Mouse (Mus musculus): ENCODE results near the gene Arhgap35.

Gene Arhgap35

DNA sequence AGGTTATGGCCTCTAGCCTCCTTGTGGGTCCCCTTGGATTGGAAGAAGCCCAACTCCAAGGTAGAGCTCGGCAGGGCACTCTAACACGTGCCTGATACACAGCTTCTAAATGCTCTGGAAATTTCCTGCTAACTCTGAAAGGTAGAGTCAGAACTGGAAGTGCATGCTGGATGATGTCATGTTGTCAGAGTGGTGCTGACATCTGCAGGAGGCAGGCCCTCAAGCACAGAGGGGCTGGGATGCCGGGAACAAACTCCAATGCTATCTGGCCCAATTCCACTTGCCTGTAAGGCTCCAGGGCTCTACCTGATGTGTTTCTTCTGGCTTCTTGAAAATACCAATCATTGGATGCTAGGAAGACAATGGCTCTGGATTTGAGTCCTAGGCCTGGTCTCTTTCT lies 89.3 kb downstream of the Arhgap35 start:
- no peak for DNase-seq (ENCODE audit: low spot score in 2 of 2)

DNA sequence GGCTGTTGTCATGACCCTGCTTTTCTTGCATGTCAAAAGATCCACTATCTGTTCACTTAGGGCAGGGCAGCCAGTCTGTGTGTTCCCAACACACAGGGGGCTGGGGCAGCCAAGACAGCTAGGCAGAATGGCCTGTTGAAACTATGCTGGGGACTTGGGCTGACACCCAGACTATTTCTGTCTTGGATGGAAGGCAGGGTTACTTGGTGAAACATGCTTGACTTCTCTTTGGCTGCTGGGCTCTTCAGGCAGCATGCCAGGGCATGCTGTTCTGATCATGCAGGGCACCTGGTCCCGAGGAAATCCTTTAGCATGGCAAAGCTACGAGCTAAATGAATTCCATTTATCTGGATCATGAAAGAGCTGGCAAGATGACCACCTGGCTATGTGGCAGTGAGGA lies 90.5 kb downstream of the Arhgap35 start:
- no peak for DNase-seq (ENCODE audit: low spot score in 2 of 2)

DNA sequence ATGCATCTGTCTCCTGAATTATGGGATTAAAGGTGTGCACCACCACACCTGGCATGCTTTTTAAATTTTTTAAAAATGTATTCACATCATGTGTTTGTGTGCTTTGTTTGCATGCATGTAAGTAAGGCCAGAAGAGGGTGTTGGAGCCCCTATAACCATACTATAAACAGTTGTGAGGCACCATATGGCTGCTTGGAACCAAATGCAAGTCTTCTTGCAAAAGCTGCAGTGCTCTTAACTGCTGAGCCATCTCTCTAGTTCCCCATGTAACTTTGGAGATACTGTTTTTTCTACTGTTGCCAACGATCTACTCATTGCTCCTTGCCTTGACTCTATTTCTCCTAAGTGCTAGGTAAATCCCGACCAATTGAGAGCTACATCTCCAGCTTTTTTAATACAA lies 95.5 kb downstream of the Arhgap35 start:
- no peak for DNase-seq (ENCODE audit: low spot score in 2 of 2)

DNA sequence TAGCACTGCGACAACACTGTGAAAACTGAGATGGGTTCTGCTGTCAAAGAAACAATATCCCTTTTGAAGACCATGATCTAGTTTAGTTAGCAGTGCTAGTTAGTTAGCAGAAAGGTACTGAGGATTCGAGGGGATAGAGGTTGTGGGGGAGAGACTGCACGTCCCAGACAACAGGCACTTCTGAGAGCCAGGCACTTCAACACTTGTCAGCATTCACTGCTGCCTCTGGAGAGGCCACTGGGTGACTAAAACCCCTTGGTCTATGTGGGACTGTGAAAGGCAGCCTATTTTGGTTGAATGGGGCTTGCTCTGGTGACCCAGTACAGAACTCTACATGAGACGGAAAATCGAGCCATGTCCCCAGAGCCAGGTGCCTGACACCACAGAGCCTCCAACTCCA lies 97.6 kb downstream of the Arhgap35 start:
- no peak for DNase-seq (ENCODE audit: low spot score in 2 of 2)

DNA sequence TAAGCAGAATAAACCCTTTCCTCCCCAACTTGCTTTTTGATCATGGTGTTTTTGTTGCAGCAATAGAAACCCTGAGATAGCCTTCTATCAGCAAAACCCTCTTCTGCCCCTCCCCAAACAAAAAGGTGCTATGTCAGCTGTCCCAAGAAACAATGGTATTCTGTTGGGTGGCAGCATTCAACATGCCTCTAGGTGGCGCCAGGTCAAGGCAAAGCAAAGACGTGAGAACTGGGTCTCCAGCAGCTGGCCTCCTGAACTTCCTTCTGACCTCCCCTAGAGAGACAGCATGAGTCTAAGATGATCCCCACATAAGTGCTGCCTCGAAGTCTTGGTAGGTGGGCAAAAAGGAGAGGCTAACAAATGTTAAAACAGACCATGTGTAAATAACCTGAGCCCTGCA lies 107.5 kb downstream of the Arhgap35 start:
- no peak for DNase-seq (ENCODE audit: low spot score in 2 of 2)

DNA sequence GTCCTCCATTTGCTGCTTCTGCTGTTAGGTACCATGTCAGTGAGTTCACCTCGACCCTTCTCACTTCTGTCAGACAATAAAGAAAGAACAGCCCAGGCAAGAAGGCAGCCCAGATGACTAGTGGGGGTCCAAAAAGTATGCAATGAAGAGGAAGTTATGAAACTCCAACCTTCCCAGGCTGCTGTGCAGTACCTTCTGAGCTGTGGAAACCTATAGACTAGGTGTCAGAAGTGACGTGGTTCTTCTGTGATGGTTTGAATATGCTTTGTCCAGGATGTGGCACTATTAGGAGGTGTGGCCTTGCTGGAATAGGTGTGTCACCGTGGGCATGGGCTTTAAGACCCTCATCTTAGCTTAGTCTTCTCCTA lies 109.6 kb downstream of the Arhgap35 start:
- no peak for DNase-seq (ENCODE audit: low spot score in 2 of 2)

DNA sequence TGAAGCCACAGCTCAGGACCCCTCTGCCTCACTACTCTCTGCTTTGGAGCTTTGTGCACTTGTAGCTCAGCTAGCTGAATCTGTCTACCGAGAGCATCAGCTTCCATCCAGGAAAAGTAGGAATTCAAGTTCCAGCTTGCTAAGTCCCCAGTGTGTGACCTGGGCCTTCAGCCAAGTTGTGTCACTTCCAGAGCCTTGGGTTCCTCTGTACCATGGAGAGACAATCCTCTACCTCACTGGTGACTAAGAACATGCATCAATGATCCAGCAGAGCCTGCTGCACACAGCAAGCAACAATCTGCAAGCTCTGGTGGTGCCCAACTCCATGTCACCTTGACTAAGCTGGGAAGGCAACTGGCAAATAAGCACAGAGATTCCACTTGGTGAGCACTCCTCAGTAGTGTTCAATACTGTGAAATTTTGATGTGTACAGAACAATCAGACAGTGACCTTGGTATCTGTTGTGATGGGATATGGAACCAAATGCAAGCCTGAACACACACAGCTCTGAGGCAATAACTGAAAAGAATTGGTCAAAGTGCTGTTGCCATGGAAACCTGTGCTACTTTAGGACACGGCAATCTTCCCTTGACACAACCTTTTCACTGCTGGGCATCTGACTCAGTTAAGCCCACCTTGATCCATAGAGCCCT lies 110.1 kb downstream of the Arhgap35 start:
- DNase-seq (ENCODE audit: low spot score in 2 of 2) = no peak

DNA sequence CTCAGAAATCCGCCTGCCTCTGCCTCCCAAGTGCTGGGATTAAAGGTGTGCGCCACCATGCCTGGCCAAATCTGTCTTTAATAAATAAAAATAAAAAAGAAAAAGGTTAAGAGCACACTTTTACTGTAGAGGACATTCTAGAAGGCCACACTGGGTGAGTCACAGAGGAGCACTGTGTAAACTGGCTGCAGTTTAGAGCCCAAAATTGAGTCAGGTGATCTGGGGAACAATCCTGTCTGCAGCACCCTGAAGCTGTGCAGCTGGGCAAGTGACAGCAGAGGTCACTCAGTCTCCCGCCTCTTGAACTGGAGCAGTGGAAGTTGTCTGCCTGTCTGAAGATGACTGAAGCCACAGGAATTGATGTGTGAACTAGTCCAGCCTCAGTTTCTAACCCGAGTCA lies 113.2 kb downstream of the Arhgap35 start:
- no peak for DNase-seq (ENCODE audit: low spot score in 2 of 2)

DNA sequence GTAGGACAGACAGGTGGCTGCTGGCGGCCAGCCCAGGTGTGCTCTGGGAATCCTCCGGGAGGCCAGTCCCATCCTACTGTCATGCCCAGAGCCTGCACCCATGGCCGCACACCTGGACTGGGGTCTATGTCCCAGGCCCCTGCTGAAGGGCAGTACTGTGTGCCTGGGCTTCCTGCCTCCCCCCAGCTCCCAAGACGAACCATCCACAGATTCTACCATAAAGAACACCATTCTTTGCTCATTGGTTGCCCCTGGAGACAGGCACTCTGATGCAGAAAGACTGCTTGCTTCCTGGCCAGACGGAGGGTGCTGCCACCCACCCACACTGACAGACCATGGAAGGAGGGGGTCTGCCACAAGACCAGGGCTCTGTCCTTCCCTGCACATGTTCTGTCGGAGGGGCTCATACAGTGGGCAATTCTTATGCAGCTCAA lies 115.1 kb downstream of the Arhgap35 start:
- DNase-seq (ENCODE audit: low spot score in 2 of 2) = no peak

DNA sequence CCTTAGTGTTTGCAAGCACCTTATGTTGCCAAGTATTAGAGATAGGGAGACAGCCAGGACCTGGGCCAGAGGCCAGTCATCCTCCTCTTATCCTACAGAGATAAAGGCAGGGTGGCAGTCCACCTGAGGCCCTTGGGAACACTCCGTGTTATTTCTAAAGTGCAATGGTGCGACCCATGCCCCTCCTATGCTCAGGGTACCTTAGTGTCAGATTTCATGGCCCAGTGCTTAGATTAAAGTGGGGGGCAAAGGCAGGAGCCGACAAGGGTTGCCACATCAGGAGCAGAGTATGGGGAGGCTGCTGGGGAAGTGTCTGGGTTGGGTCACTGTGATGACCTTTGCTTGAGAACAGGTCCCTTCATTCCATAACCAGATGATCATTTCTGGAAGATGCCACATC lies 118.5 kb downstream of the Arhgap35 start:
- DNase-seq (ENCODE audit: low spot score in 2 of 2) = no peak

DNA sequence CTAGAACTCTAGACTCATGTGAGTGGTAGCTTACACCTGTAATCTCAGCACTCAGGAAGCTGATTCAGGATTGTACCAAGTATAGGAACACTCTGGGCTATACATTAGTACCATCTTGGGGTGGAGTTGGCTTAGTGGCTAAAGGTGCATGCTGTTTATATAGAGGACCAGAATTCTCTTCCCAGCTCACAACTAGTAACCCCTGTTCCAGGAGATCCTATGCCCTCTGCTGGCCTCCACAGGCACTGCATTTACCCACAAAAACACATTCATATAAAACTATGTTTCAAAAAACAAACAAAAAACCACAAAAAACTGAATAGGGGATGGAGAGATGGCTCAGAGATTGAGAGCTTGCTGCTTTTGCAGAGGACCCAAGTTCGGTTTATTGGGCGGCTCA lies 121.4 kb downstream of the Arhgap35 start:
- no peak for DNase-seq (ENCODE audit: low spot score in 2 of 2)

DNA sequence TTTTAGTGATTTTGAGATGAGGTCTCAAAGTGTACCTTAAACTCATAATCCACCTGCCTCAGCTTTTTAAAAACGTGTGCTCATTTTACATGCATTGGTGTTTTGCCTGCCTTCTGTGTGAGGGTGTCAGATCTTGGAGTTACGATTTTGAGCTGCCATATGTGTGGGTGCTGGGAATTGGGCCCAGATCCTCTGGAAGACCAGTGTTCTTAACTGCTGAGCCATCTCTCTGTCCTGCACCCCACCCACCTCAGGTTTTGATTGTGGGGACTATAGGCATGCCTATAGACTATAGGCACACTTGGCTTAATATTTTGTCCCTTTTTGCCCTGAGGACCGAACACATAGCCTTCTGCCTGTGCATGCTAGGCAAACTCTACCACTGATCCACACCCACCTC lies 122.6 kb downstream of the Arhgap35 start:
- peak; percentile 44 to 54 for DNase-seq (ENCODE audit: low spot score in 2 of 2)

DNA sequence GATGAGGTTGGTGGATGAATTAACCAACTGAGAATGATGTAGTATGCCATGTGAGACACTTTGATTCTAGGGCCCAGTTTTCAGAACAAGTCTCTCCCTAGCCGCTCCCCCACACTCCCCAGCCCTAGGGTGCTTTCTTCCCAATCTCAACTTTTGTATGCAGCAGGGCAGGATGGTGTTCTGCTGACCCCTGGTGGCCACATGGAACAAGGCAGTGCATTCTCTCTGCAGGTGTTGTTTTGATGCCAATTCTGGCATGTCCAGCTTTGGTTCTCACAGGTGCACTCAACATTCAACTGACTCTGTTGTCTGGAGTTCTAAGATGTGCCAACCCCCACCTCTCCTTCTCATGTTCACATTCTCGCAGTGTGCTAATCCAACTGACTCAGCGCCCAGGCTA lies 123.0 kb downstream of the Arhgap35 start:
- peak in 1 of 2 experiments; percentile 35 for DNase-seq (ENCODE audit: low spot score in 2 of 2)

DNA sequence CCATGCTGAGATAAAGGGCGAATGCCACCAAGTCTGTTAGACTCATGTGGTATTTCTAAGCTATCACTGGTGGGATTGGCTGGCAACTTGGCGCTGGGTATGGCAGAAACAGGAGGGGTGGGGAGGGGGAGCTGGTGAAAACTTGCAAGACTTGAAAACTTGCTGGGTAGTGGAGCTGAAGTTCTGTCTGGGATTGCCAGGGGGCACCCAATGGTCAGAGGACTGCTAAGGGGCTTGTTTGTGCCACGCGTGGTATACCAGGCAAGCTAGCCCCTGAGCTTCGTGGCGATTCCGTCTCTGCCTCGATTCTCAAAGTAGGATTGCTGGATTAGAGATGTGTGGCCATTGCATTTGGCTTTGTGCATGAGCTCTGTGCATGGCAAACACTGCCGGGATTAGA lies 124.8 kb downstream of the Arhgap35 start:
- DNase-seq (ENCODE audit: low spot score in 2 of 2) = no peak

DNA sequence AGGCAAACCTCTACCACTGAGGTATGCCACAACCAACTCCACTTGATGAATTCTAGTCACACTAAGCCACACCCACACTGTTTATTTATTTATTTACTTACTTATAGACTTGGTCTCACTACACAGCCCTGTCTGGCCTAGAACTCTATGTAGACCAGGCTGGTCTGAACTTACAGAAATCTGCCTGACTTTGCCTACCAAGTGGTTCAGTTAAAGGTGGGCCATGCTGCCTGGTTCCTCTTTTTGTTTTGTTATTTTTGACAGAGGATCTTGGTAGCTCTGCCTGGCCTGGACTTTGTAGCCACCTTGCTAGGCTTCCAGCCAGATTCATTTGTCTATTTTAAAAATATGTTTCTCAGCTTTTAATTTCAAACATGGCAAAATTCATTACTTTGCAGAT lies 126.0 kb downstream of the Arhgap35 start:
- DNase-seq (ENCODE audit: low spot score in 2 of 2) = no peak

DNA sequence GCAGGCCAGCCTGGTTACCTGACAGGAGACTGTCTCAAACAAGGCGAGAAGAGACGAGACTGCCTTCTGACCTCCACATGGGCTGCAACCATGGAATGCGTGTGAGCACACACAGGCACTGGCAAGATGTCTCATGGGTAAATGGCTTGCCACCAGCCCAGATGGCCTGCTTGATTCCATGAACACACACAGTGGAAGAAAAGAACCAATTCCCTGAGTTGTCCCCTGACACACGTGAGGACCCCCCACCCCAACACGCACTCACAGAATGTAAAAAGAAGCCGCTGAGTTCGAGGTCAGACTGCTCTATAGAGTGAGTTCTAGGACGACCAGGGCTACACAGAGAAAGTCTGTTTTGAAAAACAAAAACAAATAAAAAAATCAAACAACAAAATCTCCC lies 137.2 kb downstream of the Arhgap35 start, which contains the start of gene Npas1:
Gene Npas1, minus strand, starts transcription at position 101 of the 400 bp plus-strand sequence.
- DNase-seq (ENCODE audit: low spot score in 2 of 2) = no peak

DNA sequence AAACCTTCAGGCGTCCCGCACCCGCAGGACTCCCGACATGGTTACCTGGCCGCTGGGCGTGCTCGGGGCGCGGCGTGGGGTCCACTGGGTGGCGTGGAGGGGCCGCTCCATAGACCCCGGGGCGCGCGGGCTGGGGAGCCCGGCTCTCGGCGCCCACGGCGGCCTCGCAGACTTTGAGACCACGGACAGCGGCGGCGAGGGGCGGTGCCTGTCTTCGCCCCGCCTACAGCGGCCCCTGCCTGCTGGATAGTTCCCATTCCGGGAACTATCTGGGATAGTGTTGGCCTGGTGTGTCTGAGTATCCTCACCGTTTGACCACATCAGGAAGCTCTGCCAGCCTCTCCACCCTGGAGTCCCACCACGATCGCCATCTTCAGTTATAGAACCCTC lies 138.2 kb downstream of the Arhgap35 start:
- no peak for DNase-seq (ENCODE audit: low spot score in 2 of 2)

DNA sequence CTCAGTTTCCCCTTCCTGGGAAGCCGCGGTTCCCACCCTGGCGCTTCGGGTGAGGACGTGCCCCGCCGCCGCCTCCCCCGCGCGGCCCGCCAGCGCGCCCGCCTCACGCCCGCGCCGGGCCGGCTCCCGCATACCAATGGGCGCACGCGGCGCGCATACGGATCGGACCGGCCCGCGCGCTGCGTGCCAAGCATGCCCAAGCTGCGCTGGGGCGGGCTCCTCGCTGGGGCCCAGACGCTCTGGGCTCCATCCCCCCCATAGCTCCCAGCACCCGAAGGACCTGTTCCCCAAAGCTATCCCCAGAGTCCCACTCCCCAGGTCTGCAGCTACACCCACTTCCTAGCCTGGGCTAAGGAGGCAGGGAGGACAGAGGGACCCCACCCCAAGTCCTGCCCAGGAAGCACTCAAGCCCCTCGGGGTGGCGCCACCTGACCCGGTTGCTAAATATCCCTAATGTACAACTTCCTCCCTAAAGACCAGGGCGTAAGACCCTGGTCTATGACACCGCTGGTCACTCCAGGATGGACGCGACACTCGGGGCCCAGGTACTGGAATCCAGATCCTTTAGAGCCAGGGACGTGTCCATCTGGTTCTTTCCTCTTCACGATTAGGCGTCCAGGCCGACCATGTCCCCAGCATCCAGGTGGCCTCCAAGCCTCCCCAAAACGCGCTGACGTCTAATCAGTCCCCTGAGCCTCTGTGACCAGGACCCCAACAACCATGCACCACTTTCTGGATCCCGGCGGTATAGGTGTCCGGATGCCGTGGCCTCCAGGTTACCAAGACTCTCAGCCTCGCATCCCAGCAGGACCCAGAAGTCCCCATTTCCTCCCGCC lies 138.8 kb downstream of the Arhgap35 start:
- DNase-seq (ENCODE audit: low spot score in 2 of 2) = no peak

DNA sequence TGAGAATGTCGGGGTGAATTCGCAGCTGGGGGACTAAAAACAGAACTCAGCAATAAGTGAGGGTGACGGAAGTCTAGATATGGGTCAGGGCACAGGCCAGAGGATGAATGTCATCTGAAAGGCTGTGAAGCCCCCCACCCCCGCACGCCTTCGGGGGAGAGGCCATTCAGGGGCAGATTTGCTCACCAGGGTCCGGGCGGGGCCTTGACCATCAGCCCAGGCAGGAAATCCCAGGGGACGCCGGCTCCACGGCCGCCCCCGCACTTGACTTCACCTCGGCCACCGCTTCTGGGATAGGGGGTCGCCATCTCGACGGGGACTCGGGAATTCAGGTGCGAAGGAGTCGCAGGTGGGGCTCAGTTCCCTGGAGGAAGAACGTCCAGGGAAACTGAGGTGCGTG lies 139.5 kb downstream of the Arhgap35 start:
- DNase-seq (ENCODE audit: low spot score in 2 of 2) = no peak

DNA sequence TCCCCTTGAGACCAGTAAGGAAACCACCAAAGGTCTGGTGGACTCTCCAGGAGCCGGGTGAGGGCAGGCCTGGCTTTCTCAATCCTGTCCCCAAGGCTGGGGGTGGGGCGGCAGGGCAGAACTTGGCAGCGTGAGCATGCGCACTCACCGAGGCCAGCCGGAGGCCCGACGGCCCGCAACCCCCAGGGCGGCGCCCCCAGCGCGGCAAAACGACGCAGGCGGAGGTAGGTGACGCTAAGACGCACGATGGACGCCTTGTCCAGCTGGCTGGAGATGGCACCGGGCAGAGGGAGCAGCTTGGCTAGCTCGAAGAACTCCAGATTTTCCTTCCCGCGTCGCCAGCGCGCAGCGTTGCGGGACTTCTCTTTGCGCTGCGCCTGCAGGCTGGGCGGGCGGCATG lies 140.3 kb downstream of the Arhgap35 start:
- DNase-seq (ENCODE audit: low spot score in 2 of 2) = no peak

DNA sequence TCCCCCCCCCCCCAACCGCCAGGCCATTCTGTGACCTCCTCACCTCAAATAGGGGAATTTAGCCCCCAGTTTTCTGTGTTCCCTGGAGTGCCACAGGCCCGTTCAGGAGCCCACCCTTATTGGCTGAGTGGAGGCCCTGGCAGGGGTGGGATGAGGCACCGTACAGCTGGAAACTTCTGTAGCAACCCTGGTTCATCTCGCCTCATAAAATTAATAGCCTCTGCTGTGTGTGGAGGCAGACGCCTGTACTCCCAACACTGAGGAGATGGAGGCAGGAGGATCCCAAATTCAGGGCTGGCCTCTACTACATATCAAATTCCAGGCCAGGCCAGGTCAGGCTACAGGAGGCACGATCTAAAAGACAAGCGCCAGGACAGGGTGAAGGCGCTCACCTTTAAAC lies 140.9 kb downstream of the Arhgap35 start:
- DNase-seq (ENCODE audit: low spot score in 2 of 2) = no peak

DNA sequence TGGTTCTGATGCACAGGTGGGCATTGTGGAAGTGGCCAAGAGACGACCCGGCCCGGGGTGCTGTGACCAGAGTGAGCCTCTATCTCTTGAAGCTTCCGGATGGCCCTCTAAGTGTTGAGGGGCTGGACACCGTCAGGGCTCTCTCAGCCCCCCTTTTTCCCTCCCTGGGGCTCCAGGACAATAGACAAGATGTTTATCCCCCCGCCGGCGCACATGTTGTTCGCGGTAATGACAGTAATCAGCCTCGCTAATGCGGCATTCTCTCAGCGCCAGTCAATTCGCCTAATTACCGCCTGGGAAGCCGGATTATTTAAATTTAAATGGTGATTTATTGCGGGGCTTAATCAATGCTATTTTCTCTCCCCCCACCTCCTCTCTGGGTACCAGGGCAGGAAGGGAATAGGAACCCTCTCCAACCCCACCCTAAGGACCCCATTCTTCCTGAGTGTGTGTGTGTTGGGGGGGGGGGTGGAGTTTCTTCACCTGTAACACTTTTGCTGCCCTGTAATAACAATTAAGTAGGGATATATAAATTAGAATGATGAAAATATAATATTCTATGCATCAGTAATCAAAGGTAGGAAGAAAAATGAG lies 142.6 kb downstream of the Arhgap35 start:
- DNase-seq (ENCODE audit: low spot score in 2 of 2) = no peak

DNA sequence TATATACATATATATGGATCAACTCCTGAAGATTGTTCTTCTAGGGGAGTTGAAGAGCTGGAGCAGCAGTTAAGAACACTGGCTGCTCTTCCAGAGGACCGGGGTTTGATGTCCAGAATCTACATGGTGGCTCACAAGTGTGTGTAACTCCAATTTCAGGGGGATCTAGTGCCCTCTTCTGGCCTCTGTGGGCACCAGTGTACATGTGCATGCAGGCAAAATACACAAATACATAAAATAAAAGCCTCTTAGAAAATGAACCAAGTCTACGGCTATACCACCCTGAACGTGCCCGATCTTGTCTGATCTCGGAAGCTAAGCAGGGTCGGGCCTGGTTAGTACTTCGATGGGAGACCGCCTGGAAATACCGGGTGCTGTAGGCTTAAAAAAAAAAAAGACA lies 143.2 kb downstream of the Arhgap35 start:
- DNase-seq (ENCODE audit: low spot score in 2 of 2) = no peak
